Mouse (Mus musculus) E14TG2a.4 (cell line): ENCODE data around the gene Slc6a13.

Experiments used
- H3K27me3 ChIP-seq: 2 replicates; pipeline ENCODE4 v1.6.1; 2014; ENCODE audit warnings: low read length, control low read depth; ENCODE audit not compliant: insufficient read depth
- H3K36me3 ChIP-seq: 2 replicates; pipeline ENCODE4 v1.6.1; 2014; ENCODE audit warnings: low read length, control low read depth; ENCODE audit not compliant: insufficient read depth
- H3K4me1 ChIP-seq: replicated peaks from 2 replicates; pipeline ENCODE4 v1.6.1; 2014; ENCODE audit warnings: low read depth, low read length, control low read depth
- H3K4me3 ChIP-seq: replicated peaks from 2 replicates; pipeline ENCODE4 v1.5.1; 2014; ENCODE audit warnings: mild to moderate bottlenecking, low read length
- H3K9me3 ChIP-seq: 2 replicates; pipeline ENCODE4 v1.6.1; 2014; ENCODE audit warnings: low read length, control low read depth
- CTCF ChIP-seq: conservative IDR thresholded peaks from 2 replicates; pipeline ENCODE4 v1.5.1; 2014; ENCODE audit warnings: low read length
- NANOG ChIP-seq: IDR thresholded peaks from 2 replicates; pipeline ENCODE4 v1.6.1; 2014; ENCODE audit warnings: borderline replicate concordance, low read length, mixed read lengths
- POU5F1 ChIP-seq: IDR thresholded peaks from 2 replicates; pipeline ENCODE4 v1.6.1; 2014; ENCODE audit warnings: low read length, borderline replicate concordance

Gene Slc6a13

GRCm38 (mm10) chr6:121376159-121376558 is 76.1 kb downstream of the Slc6a13 start:
- Histone ChIP-seq H3K9me3 (no peaks in the 10 kb centered on the region), H3K4me3 (peak overlapping the region; percentile 17; the same call in 1 of the 2 replicates), H3K36me3 (no peaks in the 10 kb centered on the region), H3K4me1 (peaks cover 27% of the 10 kb centered on the region), H3K27me3 (peaks cover 44% of the 10 kb centered on the region)
- no peak for TF ChIP-seq CTCF
- no peak for TF ChIP-seq NANOG
- no peak for TF ChIP-seq POU5F1

GRCm38 (mm10) chr6:121378256-121378655 is 78.2 kb downstream of the Slc6a13 start:
- H3K9me3 ChIP-seq: no peaks in the 10 kb centered on the region
- peaks cover 63% of the 10 kb centered on the region for H3K27me3 ChIP-seq
- H3K4me3 ChIP-seq: no peak overlapping the region
- TF ChIP-seq NANOG: no peak
- no peak for TF ChIP-seq CTCF
- no peak for TF ChIP-seq POU5F1
- H3K36me3 ChIP-seq: no peaks in the 10 kb centered on the region
- H3K4me1 ChIP-seq: peaks cover 33% of the 10 kb centered on the region

GRCm38 (mm10) chr6:121380576-121380975 is 80.5 kb downstream of the Slc6a13 start:
- TF ChIP-seq NANOG (no peak), POU5F1 (no peak), CTCF (no peak)
- Histone ChIP-seq H3K27me3 (peaks cover 74% of the 10 kb centered on the region), H3K9me3 (no peaks in the 10 kb centered on the region), H3K36me3 (no peaks in the 10 kb centered on the region), H3K4me1 (peaks cover 32% of the 10 kb centered on the region), H3K4me3 (no peak overlapping the region)

GRCm38 (mm10) chr6:121382071-121382470 is 82.0 kb downstream of the Slc6a13 start:
- H3K4me3 ChIP-seq: no peak overlapping the region
- H3K9me3 ChIP-seq: no peaks in the 10 kb centered on the region
- H3K27me3 ChIP-seq: peaks cover 86% of the 10 kb centered on the region
- H3K36me3 ChIP-seq: no peaks in the 10 kb centered on the region
- peaks cover 22% of the 10 kb centered on the region for H3K4me1 ChIP-seq
- TF ChIP-seq CTCF (no peak), POU5F1 (no peak), NANOG (no peak)

GRCm38 (mm10) chr6:121385397-121385796 is 85.4 kb downstream of the Slc6a13 start:
- Histone ChIP-seq H3K4me1 (peaks cover 6% of the 10 kb centered on the region), H3K9me3 (no peaks in the 10 kb centered on the region), H3K36me3 (no peaks in the 10 kb centered on the region), H3K27me3 (peaks cover 77% of the 10 kb centered on the region), H3K4me3 (no peak overlapping the region)
- no peak for TF ChIP-seq POU5F1
- TF ChIP-seq NANOG: no peak
- no peak for TF ChIP-seq CTCF
